Mouse (Mus musculus) intestine, embryonic 15.5 days (tissue): ENCODE results near the gene Olfr464. TPM values are rescaled to one million over a fixed set of nuclear protein-coding genes. Genes with fewer than 3 reads are reported as not detected.

Source experiments
- ATAC-seq: fragments of 200-750 bp; cut with Nextera tagmentation; 2 replicates; pipeline ENCODE4 v1.8.0; 2017; ENCODE audit warnings: moderate TSS enrichment, moderate library complexity
- H3K27ac ChIP-seq: fragments of 300-500 bp; sonication (generic); 2 replicates; pipeline ENCODE4 v1.5.1; 2015; ENCODE audit warnings: mild to moderate bottlenecking, inconsistent platforms
- H3K27me3 ChIP-seq: fragments of 300-500 bp; sonication (generic); replicated peaks from 2 replicates; pipeline ENCODE4 v1.6.1; 2015; ENCODE audit warnings: inconsistent platforms
- H3K36me3 ChIP-seq: fragments of 300-500 bp; sonication (generic); 2 replicates; pipeline ENCODE4 v1.6.1; 2015; ENCODE audit warnings: inconsistent platforms
- H3K4me1 ChIP-seq: fragments of 300-500 bp; sonication (generic); replicated peaks from 2 replicates; pipeline ENCODE4 v1.6.1; 2015; ENCODE audit warnings: inconsistent platforms
- H3K4me2 ChIP-seq: fragments of 300-500 bp; sonication (generic); replicated peaks from 2 replicates; pipeline ENCODE4 v1.6.1; 2015; ENCODE audit warnings: mild to moderate bottlenecking, inconsistent platforms
- H3K4me3 ChIP-seq: fragments of 300-500 bp; sonication (generic); replicated peaks from 2 replicates; pipeline ENCODE4 v1.5.1; 2015; ENCODE audit warnings: inconsistent platforms
- H3K9ac ChIP-seq: fragments of 300-500 bp; sonication (generic); 2 replicates; pipeline ENCODE4 v1.6.1; 2015; ENCODE audit warnings: inconsistent platforms
- H3K9me3 ChIP-seq: fragments of 300-500 bp; sonication (generic); 2 replicates; pipeline ENCODE4 v1.6.1; 2016; ENCODE audit warnings: inconsistent platforms
- WGBS: fragments of 180-500 bp; shearing (Covaris S2); methylation state at CpG from one replicate; pipeline ENCODE4 v1.1.7; 2015; 5-methylcytosine and 5-hydroxymethylcytosine counted together
- polyA plus RNA-seq: library from polyadenylated mRNA; unstranded; fragments of >200 nt; fragmentation: Nextera tagmentation; extraction: Ambion mirVana; gene quantifications from 2 replicates; pipeline ENCODE4 v1.2.1, GENCODE M21; 2015

The Olfr464 gene
- not detected in 2 replicates for polyA plus RNA-seq

GRCm38 (mm10) chr11:87920966-87921365 is at the start of gene Olfr464:
TSS of gene Olfr464 (minus strand) at chr11:87920967.
- Histone ChIP-seq H3K4me1 (no peaks in the 10 kb centered on the region), H3K4me2 (no peak within 1 kb of the TSS), H3K9me3 (no peaks in the 10 kb centered on the region), H3K4me3 (no peak within 1 kb of the TSS), H3K36me3 (no peaks in the 10 kb centered on the region), H3K27ac (no peak within 1 kb of the TSS), H3K27me3 (no peaks in the 10 kb centered on the region), H3K9ac (no peak within 1 kb of the TSS)
- 30% methylated on average over 5 of the region's 5 CpGs for WGBS
- ATAC-seq = no peak

- H3K36me3 ChIP-seq = no peaks in the 10 kb centered on the region
- no peak overlapping the region for H3K9ac ChIP-seq
- no peaks in the 10 kb centered on the region for H3K27me3 ChIP-seq
- 18% methylated on average over 14 of the region's 20 CpGs for WGBS
- ATAC-seq = 0 out of 2 replicates have a peak, but pooled peaks have one; percentile 19
- H3K4me1 ChIP-seq = no peaks in the 10 kb centered on the region; the same call in 1 of the 2 replicates
- H3K4me3 ChIP-seq = no peak overlapping the region
- no peaks in the 10 kb centered on the region for H3K9me3 ChIP-seq
- no peak overlapping the region for H3K27ac ChIP-seq
- H3K4me2 ChIP-seq = peak overlapping the region; percentile 61; the same call in 1 of the 2 replicates
Observed at GRCm38 (mm10) chr11:87968356-87969122, 47.8 kb upstream of the Olfr464 start.

DNA sequence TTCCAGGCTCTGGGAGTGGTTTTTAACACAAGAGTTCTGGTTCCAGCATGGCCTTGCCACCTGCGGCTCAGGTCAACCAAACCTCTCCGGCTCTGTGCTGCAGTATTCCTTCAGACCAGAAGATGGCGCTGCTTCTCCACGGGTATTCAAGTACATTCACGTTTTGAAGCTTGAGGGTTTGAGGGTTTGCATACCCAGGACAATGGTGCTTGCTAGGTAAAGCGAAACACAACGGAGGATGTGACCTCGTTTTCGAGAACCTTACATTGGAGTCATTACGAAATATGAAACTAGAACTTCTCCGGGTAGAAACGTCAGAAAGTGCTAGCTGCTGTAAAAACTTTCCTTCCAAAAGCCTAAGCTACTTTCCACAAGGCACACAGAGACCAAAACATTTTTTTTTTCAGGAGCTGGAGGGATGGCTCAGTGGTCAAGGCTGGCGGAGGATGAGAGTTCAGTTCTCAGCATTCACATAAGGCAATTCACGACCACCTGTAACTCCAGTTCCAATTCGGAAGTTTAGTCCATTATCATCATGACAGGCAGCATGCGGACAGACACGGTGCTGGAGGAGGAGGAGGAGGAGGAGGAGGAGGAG is 47.0 kb upstream of the Olfr464 start:
- H3K9ac ChIP-seq = no peak overlapping the region
- H3K4me3 ChIP-seq = peak overlapping the region; percentile 18
- no peaks in the 10 kb centered on the region for H3K36me3 ChIP-seq
- H3K27me3 ChIP-seq = no peaks in the 10 kb centered on the region
- ATAC-seq = peak; percentile 66; the same call in 1 of the 2 replicates
- WGBS = 4% methylated on average over 17 of the region's 17 CpGs
- H3K4me2 ChIP-seq = peak overlapping the region; percentile 61
- no peaks in the 10 kb centered on the region; the same call in 1 of the 2 replicates for H3K4me1 ChIP-seq
- H3K27ac ChIP-seq = no peak overlapping the region
- no peaks in the 10 kb centered on the region for H3K9me3 ChIP-seq

DNA sequence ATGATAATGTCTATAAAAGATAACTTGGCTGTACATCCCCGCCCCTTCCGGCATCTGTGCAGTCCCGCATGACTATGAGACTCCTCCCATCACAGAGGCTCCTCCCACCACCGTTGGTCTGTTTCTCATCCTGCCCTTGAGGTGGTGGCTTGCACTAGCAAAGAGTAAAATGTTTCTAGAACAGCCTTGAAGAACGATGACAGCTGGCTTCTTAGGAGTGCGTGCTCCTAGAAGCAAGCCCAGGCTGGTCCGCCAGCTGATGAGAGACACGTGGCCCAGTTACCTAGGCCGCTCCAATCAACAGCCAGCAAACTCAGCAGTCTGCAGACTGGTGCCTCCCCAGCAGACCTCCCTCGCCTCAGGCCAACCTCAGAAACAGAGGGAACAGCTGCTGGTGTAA is 45.4 kb upstream of the Olfr464 start:
- H3K4me1 ChIP-seq = no peaks in the 10 kb centered on the region; the same call in 1 of the 2 replicates
- H3K4me2 ChIP-seq = no peak overlapping the region
- H3K27ac ChIP-seq = no peak overlapping the region
- H3K27me3 ChIP-seq = no peaks in the 10 kb centered on the region
- H3K9ac ChIP-seq = no peak overlapping the region
- H3K9me3 ChIP-seq = no peaks in the 10 kb centered on the region
- no peaks in the 10 kb centered on the region for H3K36me3 ChIP-seq
- WGBS = 25% methylated on average over 10 of the region's 10 CpGs
- no peak overlapping the region for H3K4me3 ChIP-seq
- ATAC-seq = peak; percentile 54

DNA sequence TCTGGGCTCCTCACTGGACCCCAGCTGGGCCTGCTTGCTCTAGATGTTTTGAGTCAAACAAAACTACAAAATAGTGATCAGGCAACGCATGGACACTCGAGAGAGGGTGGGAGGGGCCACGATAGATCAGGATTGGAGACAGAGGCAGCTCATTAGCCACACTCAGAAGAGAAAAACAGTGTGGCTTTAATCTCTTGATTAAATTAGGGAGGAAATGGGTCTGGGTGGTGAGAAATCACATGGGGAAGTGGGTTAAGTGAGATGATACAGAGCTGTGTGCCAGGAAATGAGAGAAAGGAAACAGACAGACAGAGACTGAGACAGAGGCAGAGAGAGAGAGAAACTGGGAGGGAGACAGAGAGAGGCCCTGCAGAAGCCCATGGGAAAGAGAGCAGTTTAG is 44.5 kb upstream of the Olfr464 start:
- 47% methylated on average over 3 of the region's 3 CpGs for WGBS
- Histone ChIP-seq H3K27me3 (no peaks in the 10 kb centered on the region), H3K4me3 (no peak overlapping the region), H3K4me2 (no peak overlapping the region), H3K27ac (no peak overlapping the region), H3K9ac (no peak overlapping the region), H3K9me3 (no peaks in the 10 kb centered on the region), H3K4me1 (no peaks in the 10 kb centered on the region; the same call in 1 of the 2 replicates), H3K36me3 (no peaks in the 10 kb centered on the region)
- ATAC-seq = no peak

DNA sequence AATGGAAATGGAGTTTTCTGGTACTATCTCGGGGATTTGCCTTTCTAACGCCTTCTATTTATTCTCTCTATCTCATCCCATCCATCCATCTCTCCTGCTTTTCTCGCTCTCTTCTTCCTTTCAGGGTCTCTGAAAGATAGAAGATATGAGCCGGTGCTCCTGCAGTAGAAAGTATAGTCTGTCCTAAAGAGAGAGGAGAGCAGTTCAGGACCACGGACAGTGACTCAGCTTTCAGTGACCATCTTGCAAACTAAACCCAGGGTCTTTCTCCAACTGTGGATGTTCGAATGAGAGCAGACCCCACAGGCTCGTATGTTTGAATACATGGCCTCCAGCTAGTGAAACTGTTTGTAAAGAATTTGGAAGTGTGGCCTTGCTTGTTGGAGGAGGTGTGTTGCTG is 36.3 kb upstream of the Olfr464 start:
- Histone ChIP-seq H3K4me2 (no peak overlapping the region), H3K4me3 (no peak overlapping the region), H3K36me3 (no peaks in the 10 kb centered on the region), H3K4me1 (no peaks in the 10 kb centered on the region), H3K27me3 (no peaks in the 10 kb centered on the region), H3K9me3 (no peaks in the 10 kb centered on the region), H3K27ac (no peak overlapping the region), H3K9ac (no peak overlapping the region)
- 38% methylated on average over 7 of the region's 7 CpGs for WGBS
- ATAC-seq = no peak

GRCm38 (mm10) chr11:87955144-87955543 is 34.4 kb upstream of the Olfr464 start:
- Histone ChIP-seq H3K27ac (no peak overlapping the region), H3K27me3 (no peaks in the 10 kb centered on the region), H3K4me3 (no peak overlapping the region), H3K9ac (no peak overlapping the region), H3K4me2 (no peak overlapping the region), H3K36me3 (no peaks in the 10 kb centered on the region), H3K9me3 (no peaks in the 10 kb centered on the region), H3K4me1 (no peaks in the 10 kb centered on the region)
- ATAC-seq = no peak
- WGBS = 0% methylated on average over 1 of the region's 1 CpGs

DNA sequence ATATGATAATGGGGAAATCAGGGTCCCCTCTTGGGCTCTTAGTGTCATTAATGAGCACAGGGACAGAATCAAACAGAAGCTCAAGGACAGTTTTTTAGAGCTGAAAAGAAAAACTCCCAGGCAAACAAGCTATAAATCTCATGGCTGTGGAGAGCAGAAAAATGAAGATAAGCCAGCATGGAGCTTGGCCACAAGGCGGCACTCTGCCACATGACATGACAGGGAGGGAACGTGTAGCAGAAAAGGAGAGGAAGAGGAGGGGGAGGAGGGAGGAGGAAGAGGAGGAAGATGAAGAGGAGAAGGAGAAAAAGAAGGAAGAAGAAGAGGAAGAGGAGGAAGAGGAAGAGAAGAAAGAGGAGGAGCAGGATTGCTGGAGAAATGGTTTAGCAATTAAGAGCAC is 29.2 kb upstream of the Olfr464 start:
- Histone ChIP-seq H3K4me3 (no peak overlapping the region), H3K9ac (no peak overlapping the region), H3K27ac (no peak overlapping the region), H3K4me1 (no peaks in the 10 kb centered on the region), H3K36me3 (no peaks in the 10 kb centered on the region), H3K9me3 (no peaks in the 10 kb centered on the region), H3K4me2 (no peak overlapping the region), H3K27me3 (no peaks in the 10 kb centered on the region)
- no peak for ATAC-seq
- WGBS = 2% methylated on average over 2 of the region's 2 CpGs

- ATAC-seq = no peak
- H3K4me1 ChIP-seq = no peaks in the 10 kb centered on the region
Observed at GRCm38 (mm10) chr11:87935467-87935866, 14.7 kb upstream of the Olfr464 start.

GRCm38 (mm10) chr11:87933731-87934130 is 13.0 kb upstream of the Olfr464 start:
- H3K36me3 ChIP-seq = no peaks in the 10 kb centered on the region
- WGBS = 67% methylated on average over 2 of the region's 2 CpGs
- H3K27ac ChIP-seq = no peak overlapping the region
- no peak overlapping the region for H3K4me3 ChIP-seq
- no peak for ATAC-seq
- no peak overlapping the region for H3K4me2 ChIP-seq
- no peaks in the 10 kb centered on the region for H3K9me3 ChIP-seq
- no peak overlapping the region for H3K9ac ChIP-seq
- H3K4me1 ChIP-seq = no peaks in the 10 kb centered on the region
- no peaks in the 10 kb centered on the region for H3K27me3 ChIP-seq

More at GRCm38 (mm10) chr11:87935467-87935866, 14.7 kb upstream of the Olfr464 start:
- Histone ChIP-seq H3K36me3 (no peaks in the 10 kb centered on the region), H3K27me3 (no peaks in the 10 kb centered on the region; the same call in 1 of the 2 replicates), H3K27ac (no peak overlapping the region), H3K4me3 (no peak overlapping the region), H3K4me2 (no peak overlapping the region), H3K9me3 (no peaks in the 10 kb centered on the region), H3K9ac (no peak overlapping the region)
- WGBS = 72% methylated on average over 3 of the region's 3 CpGs

DNA sequence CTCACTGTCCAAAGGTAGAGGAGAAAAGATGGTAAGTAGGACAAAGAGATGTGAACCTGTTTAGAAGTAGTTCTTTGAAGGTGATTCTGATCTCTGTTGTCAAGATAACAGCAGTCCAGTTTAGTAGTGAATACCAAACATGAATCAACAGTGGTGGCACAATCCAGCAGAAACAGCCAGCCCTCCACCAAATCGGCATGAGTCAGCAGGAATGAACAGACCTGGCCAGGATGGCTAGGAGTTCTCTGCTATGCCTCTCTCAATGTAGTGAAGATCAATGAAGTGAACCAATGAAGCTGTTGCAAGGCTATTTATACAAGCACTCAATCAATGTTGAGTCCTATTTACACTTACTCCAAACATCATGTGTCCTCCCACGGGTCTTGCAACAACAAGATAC is 9.6 kb upstream of the Olfr464 start:
- Histone ChIP-seq H3K9me3 (no peaks in the 10 kb centered on the region), H3K4me3 (no peak overlapping the region), H3K9ac (no peak overlapping the region), H3K4me1 (no peaks in the 10 kb centered on the region), H3K27ac (no peak overlapping the region), H3K4me2 (no peak overlapping the region), H3K27me3 (no peaks in the 10 kb centered on the region), H3K36me3 (no peaks in the 10 kb centered on the region)
- no peak for ATAC-seq
- 72% methylated on average over 2 of the region's 2 CpGs for WGBS

DNA sequence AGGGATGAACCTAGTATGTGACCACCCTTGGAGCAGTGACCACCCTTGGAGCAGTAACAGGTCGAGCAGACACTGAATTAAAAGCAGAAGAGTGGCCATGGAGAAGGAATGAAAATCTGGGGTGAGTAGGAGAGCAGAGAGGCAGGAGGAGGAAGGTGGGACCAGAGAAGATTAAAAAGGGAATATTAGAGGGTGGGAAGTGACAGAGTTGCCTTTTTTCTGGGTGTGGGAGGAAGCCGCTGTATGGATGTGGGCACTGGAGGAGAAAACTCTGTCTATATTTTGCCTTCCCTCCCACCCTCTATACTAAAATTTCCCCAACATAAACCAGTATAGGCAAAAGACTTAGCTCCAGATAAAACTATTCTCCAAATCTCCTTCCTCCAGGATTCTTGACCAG is 466 bp downstream of the Olfr464 start:
- H3K4me3 ChIP-seq = no peak overlapping the region
- no peaks in the 10 kb centered on the region for H3K4me1 ChIP-seq
- no peak overlapping the region for H3K27ac ChIP-seq
- 78% methylated on average over 2 of the region's 2 CpGs for WGBS
- H3K27me3 ChIP-seq = no peaks in the 10 kb centered on the region
- no peaks in the 10 kb centered on the region for H3K36me3 ChIP-seq
- no peak overlapping the region for H3K9ac ChIP-seq
- no peak for ATAC-seq
- H3K9me3 ChIP-seq = no peaks in the 10 kb centered on the region
- H3K4me2 ChIP-seq = no peak overlapping the region

DNA sequence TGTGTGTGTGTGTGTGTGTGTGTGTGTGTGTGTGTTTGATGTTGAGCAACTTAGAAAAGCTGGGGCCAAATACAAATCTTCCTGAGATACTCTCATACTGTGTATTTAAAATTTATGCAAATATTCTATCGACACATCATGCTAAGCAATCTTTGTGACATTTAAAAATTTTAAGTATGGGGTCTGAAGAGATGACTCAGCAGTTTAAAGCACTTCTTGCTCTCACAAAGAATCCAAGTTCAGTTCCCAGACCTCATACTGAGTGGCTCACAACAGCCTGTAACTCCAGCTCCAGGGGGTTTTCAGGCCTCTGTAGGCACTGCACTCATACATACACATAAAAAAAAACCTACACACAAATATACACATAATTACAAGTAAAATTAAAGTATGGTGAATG is 4.8 kb downstream of the Olfr464 start:
- Histone ChIP-seq H3K36me3 (no peaks in the 10 kb centered on the region), H3K9ac (no peak overlapping the region), H3K4me2 (no peak overlapping the region), H3K4me1 (no peaks in the 10 kb centered on the region), H3K27me3 (no peaks in the 10 kb centered on the region), H3K4me3 (no peak overlapping the region), H3K9me3 (no peaks in the 10 kb centered on the region), H3K27ac (no peak overlapping the region)
- 89% methylated on average over 1 of the region's 1 CpGs for WGBS
- no peak for ATAC-seq
